Mouse (Mus musculus): ENCODE measurements at regions not wholly inside any gene's neighbourhood (a gene's known extent, or its start where the extent isn't known, plus 50 kb on each side); places are given as distances from the start of the nearest gene placed in this dataset.

GRCm38 (mm10) chr10:118991213-118991612 lies 121.2 kb upstream of the Dyrk2 start:
- Histone ChIP-seq H3K27me3 (ENCODE audit: control insufficient read depth, insufficient read depth, low read length) (no peaks in the 10 kb centered on the region), H3K27ac (ENCODE audit: insufficient read depth, low read length) (no peak overlapping the region), H3K4me1 (ENCODE audit: control insufficient read depth, insufficient read depth, insufficient read length) (no peaks in the 10 kb centered on the region), H3K36me3 (ENCODE audit: control insufficient read depth, insufficient read depth, low read length) (no peaks in the 10 kb centered on the region), H3K4me3 (ENCODE audit: extremely low read depth, insufficient read depth, insufficient read length) (no peak overlapping the region)
- TF ChIP-seq POLR2A (IDR thresholded peaks at IDR 0.05; ENCODE audit: low read depth, low read length) (no peak), CTCF (IDR thresholded peaks at IDR 0.05; ENCODE audit: extremely low read depth, insufficient read depth, insufficient read length, insufficient replicate concordance) (no peak)
- DNase-seq (ENCODE audit: low read depth in 1 of 2, low spot score in 2 of 2) = no peak
- 84% methylated on average over 7 of the region's 7 CpGs for WGBS

GRCm38 (mm10) chr10:118990500-118990899 lies 120.5 kb upstream of the Dyrk2 start:
- TF ChIP-seq POLR2A (IDR thresholded peaks at IDR 0.05; ENCODE audit: low read depth, low read length) (no peak), CTCF (IDR thresholded peaks at IDR 0.05; ENCODE audit: extremely low read depth, insufficient read depth, insufficient read length, insufficient replicate concordance) (no peak)
- Histone ChIP-seq H3K36me3 (ENCODE audit: control insufficient read depth, insufficient read depth, low read length) (no peaks in the 10 kb centered on the region), H3K27ac (ENCODE audit: insufficient read depth, low read length) (no peak overlapping the region), H3K4me3 (ENCODE audit: extremely low read depth, insufficient read depth, insufficient read length) (no peak overlapping the region), H3K4me1 (ENCODE audit: control insufficient read depth, insufficient read depth, insufficient read length) (no peaks in the 10 kb centered on the region), H3K27me3 (ENCODE audit: control insufficient read depth, insufficient read depth, low read length) (no peaks in the 10 kb centered on the region)
- 86% methylated on average over 6 of the region's 6 CpGs for WGBS
- no peak for DNase-seq (ENCODE audit: low read depth in 1 of 2, low spot score in 2 of 2)

GRCm38 (mm10) chr10:118989812-118990211 lies 119.8 kb upstream of the Dyrk2 start:
- Histone ChIP-seq H3K36me3 (ENCODE audit: control insufficient read depth, insufficient read depth, low read length) (no peaks in the 10 kb centered on the region), H3K4me1 (ENCODE audit: control insufficient read depth, insufficient read depth, insufficient read length) (no peaks in the 10 kb centered on the region), H3K4me3 (ENCODE audit: extremely low read depth, insufficient read depth, insufficient read length) (no peak overlapping the region), H3K27ac (ENCODE audit: insufficient read depth, low read length) (no peak overlapping the region), H3K27me3 (ENCODE audit: control insufficient read depth, insufficient read depth, low read length) (no peaks in the 10 kb centered on the region)
- DNase-seq (ENCODE audit: low read depth in 1 of 2, low spot score in 2 of 2) = no peak
- TF ChIP-seq POLR2A (IDR thresholded peaks at IDR 0.05; ENCODE audit: low read depth, low read length) = no peak
- no peak for TF ChIP-seq CTCF (IDR thresholded peaks at IDR 0.05; ENCODE audit: extremely low read depth, insufficient read depth, insufficient read length, insufficient replicate concordance)
- 90% methylated on average over 10 of the region's 10 CpGs for WGBS

GRCm38 (mm10) chr10:118988249-118988648 lies 118.2 kb upstream of the Dyrk2 start:
- Histone ChIP-seq H3K4me1 (ENCODE audit: control insufficient read depth, insufficient read depth, insufficient read length) (no peaks in the 10 kb centered on the region), H3K4me3 (ENCODE audit: extremely low read depth, insufficient read depth, insufficient read length) (no peak overlapping the region), H3K27ac (ENCODE audit: insufficient read depth, low read length) (no peak overlapping the region), H3K36me3 (ENCODE audit: control insufficient read depth, insufficient read depth, low read length) (no peaks in the 10 kb centered on the region), H3K27me3 (ENCODE audit: control insufficient read depth, insufficient read depth, low read length) (no peaks in the 10 kb centered on the region)
- WGBS = 81% methylated on average over 6 of the region's 6 CpGs
- DNase-seq (ENCODE audit: low read depth in 1 of 2, low spot score in 2 of 2) = no peak
- TF ChIP-seq CTCF (IDR thresholded peaks at IDR 0.05; ENCODE audit: extremely low read depth, insufficient read depth, insufficient read length, insufficient replicate concordance) (no peak), POLR2A (IDR thresholded peaks at IDR 0.05; ENCODE audit: low read depth, low read length) (no peak)

GRCm38 (mm10) chr10:118984580-118984979 lies 114.6 kb upstream of the Dyrk2 start:
- Histone ChIP-seq H3K27me3 (ENCODE audit: control insufficient read depth, insufficient read depth, low read length) (no peaks in the 10 kb centered on the region), H3K4me1 (ENCODE audit: control insufficient read depth, insufficient read depth, insufficient read length) (no peaks in the 10 kb centered on the region), H3K36me3 (ENCODE audit: control insufficient read depth, insufficient read depth, low read length) (no peaks in the 10 kb centered on the region), H3K27ac (ENCODE audit: insufficient read depth, low read length) (no peak overlapping the region), H3K4me3 (ENCODE audit: extremely low read depth, insufficient read depth, insufficient read length) (no peak overlapping the region)
- 87% methylated on average over 5 of the region's 5 CpGs for WGBS
- no peak for TF ChIP-seq POLR2A (IDR thresholded peaks at IDR 0.05; ENCODE audit: low read depth, low read length)
- TF ChIP-seq CTCF (IDR thresholded peaks at IDR 0.05; ENCODE audit: extremely low read depth, insufficient read depth, insufficient read length, insufficient replicate concordance) = no peak
- DNase-seq (ENCODE audit: low read depth in 1 of 2, low spot score in 2 of 2) = no peak

- 67% methylated on average over 5 of the region's 5 CpGs for WGBS
- TF ChIP-seq POLR2A (IDR thresholded peaks at IDR 0.05; ENCODE audit: low read depth, low read length) (no peak), CTCF (IDR thresholded peaks at IDR 0.05; ENCODE audit: extremely low read depth, insufficient read depth, insufficient read length, insufficient replicate concordance) (no peak)
- no peak for DNase-seq (ENCODE audit: low read depth in 1 of 2, low spot score in 2 of 2)
- Histone ChIP-seq H3K27me3 (ENCODE audit: control insufficient read depth, insufficient read depth, low read length) (no peaks in the 10 kb centered on the region), H3K4me3 (ENCODE audit: extremely low read depth, insufficient read depth, insufficient read length) (no peak overlapping the region), H3K27ac (ENCODE audit: insufficient read depth, low read length) (no peak overlapping the region), H3K4me1 (ENCODE audit: control insufficient read depth, insufficient read depth, insufficient read length) (peaks cover 3% of the 10 kb centered on the region; the same call in 1 of the 2 replicates), H3K36me3 (ENCODE audit: control insufficient read depth, insufficient read depth, low read length) (no peaks in the 10 kb centered on the region)
Measured at GRCm38 (mm10) chr10:118981446-118981845, 111.4 kb upstream of the Dyrk2 start.

- Histone ChIP-seq H3K4me1 (ENCODE audit: control insufficient read depth, insufficient read depth, insufficient read length) (peaks cover 7% of the 10 kb centered on the region; the same call in 1 of the 2 replicates), H3K27ac (ENCODE audit: insufficient read depth, low read length) (no peak overlapping the region), H3K4me3 (ENCODE audit: extremely low read depth, insufficient read depth, insufficient read length) (no peak overlapping the region), H3K27me3 (ENCODE audit: control insufficient read depth, insufficient read depth, low read length) (no peaks in the 10 kb centered on the region), H3K36me3 (ENCODE audit: control insufficient read depth, insufficient read depth, low read length) (no peaks in the 10 kb centered on the region)
- TF ChIP-seq CTCF (IDR thresholded peaks at IDR 0.05; ENCODE audit: extremely low read depth, insufficient read depth, insufficient read length, insufficient replicate concordance) (no peak), POLR2A (IDR thresholded peaks at IDR 0.05; ENCODE audit: low read depth, low read length) (no peak)
- 88% methylated on average over 13 of the region's 13 CpGs for WGBS
- no peak for DNase-seq (ENCODE audit: low read depth in 1 of 2, low spot score in 2 of 2)
Measured at GRCm38 (mm10) chr10:118979339-118979738, 109.3 kb upstream of the Dyrk2 start.
